Mouse (Mus musculus): ENCODE measurements around the gene Manbal. TPM values are rescaled to one million over a fixed set of nuclear protein-coding genes. Genes with fewer than 3 reads are reported as not detected.

The Manbal gene
- 80.2 and 93.0 TPM in 2 replicates for polyA plus RNA-seq (2012; rRNA removed)

GRCm38 (mm10) chr2:157367184-157367893 lies at the start of gene Manbal:
Gene Manbal (plus strand): TSS chr2:157367594.
- DNase-seq (ENCODE audit: low read depth), result peak; percentile 95
- TF ChIP-seq POLR2A (IDR thresholded peaks at IDR 0.05; ENCODE audit: borderline replicate concordance, extremely low read depth, insufficient read depth, insufficient read length, poor library complexity, severe bottlenecking) (peak; percentile 74; the same call in 1 of the 2 replicates), CTCF (IDR thresholded peaks at IDR 0.05; ENCODE audit: borderline replicate concordance, extremely low read depth, insufficient read depth, insufficient read length) (no peak)

DNA sequence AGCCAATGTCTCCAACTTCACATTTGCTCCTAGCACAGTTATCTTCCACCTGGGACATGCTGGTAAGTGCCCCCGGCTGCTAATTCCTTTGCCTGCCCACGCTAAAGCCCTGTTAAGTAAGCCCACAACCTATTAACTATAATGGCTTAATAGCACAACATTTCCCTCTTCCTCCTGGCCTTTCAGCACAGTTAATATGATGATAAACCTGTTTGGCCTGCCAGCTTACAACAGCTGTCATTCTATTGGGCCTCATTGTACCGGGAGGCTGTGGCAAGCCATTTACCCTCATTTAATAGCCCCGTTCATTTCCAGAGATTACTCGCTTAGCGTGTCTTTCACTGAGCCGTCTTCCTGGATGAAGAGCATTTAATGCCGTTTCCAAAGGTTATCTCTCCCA lies 47.3 kb upstream of the Manbal start:
- DNase-seq (ENCODE audit: low read depth), result peak; percentile 60
- TF ChIP-seq CTCF (IDR thresholded peaks at IDR 0.05; ENCODE audit: borderline replicate concordance, extremely low read depth, insufficient read depth, insufficient read length), result no peak
- no peak for TF ChIP-seq POLR2A (IDR thresholded peaks at IDR 0.05; ENCODE audit: borderline replicate concordance, extremely low read depth, insufficient read depth, insufficient read length, poor library complexity, severe bottlenecking)

GRCm38 (mm10) chr2:157320886-157321285 lies 46.5 kb upstream of the Manbal start:
- DNase-seq (ENCODE audit: low read depth), result no peak
- TF ChIP-seq POLR2A (IDR thresholded peaks at IDR 0.05; ENCODE audit: borderline replicate concordance, extremely low read depth, insufficient read depth, insufficient read length, poor library complexity, severe bottlenecking) (no peak), CTCF (IDR thresholded peaks at IDR 0.05; ENCODE audit: borderline replicate concordance, extremely low read depth, insufficient read depth, insufficient read length) (no peak)

GRCm38 (mm10) chr2:157322029-157322766 lies 45.2 kb upstream of the Manbal start:
- TF ChIP-seq CTCF (IDR thresholded peaks at IDR 0.05; ENCODE audit: borderline replicate concordance, extremely low read depth, insufficient read depth, insufficient read length), result no peak
- TF ChIP-seq POLR2A (IDR thresholded peaks at IDR 0.05; ENCODE audit: borderline replicate concordance, extremely low read depth, insufficient read depth, insufficient read length, poor library complexity, severe bottlenecking), result no peak
- peak; percentile 67 for DNase-seq (ENCODE audit: low read depth)

GRCm38 (mm10) chr2:157325238-157325637 lies 42.2 kb upstream of the Manbal start:
- no peak for TF ChIP-seq POLR2A (IDR thresholded peaks at IDR 0.05; ENCODE audit: borderline replicate concordance, extremely low read depth, insufficient read depth, insufficient read length, poor library complexity, severe bottlenecking)
- TF ChIP-seq CTCF (IDR thresholded peaks at IDR 0.05; ENCODE audit: borderline replicate concordance, extremely low read depth, insufficient read depth, insufficient read length), result no peak
- no peak for DNase-seq (ENCODE audit: low read depth)

GRCm38 (mm10) chr2:157328106-157328505 lies 39.3 kb upstream of the Manbal start:
- no peak for TF ChIP-seq CTCF (IDR thresholded peaks at IDR 0.05; ENCODE audit: borderline replicate concordance, extremely low read depth, insufficient read depth, insufficient read length)
- DNase-seq (ENCODE audit: low read depth), result no peak

GRCm38 (mm10) chr2:157328570-157328969 lies 38.8 kb upstream of the Manbal start:
- DNase-seq (ENCODE audit: low read depth), result peak; percentile 93
- no peak for TF ChIP-seq CTCF (IDR thresholded peaks at IDR 0.05; ENCODE audit: borderline replicate concordance, extremely low read depth, insufficient read depth, insufficient read length)
- no peak for TF ChIP-seq POLR2A (IDR thresholded peaks at IDR 0.05; ENCODE audit: borderline replicate concordance, extremely low read depth, insufficient read depth, insufficient read length, poor library complexity, severe bottlenecking)

DNA sequence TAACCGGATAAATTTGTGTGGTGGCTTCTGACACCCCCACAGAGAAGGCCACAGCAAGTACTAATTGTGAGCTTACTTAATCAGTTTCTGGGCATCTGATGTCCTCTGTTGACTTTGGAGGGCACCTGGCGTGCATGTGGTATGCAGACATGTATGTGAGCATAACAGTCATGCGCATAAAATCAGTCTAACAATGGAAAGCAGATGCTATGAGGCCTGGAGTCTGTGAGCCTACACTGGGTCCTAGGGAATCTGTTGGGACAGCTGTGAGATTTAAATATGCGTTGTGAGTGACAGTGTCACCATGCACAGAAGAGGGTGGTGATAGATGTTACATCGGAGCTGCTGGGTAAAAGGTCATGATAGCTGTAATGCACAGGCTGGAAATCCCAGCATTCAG lies 35.3 kb upstream of the Manbal start:
- TF ChIP-seq POLR2A (IDR thresholded peaks at IDR 0.05; ENCODE audit: borderline replicate concordance, extremely low read depth, insufficient read depth, insufficient read length, poor library complexity, severe bottlenecking), result no peak
- TF ChIP-seq CTCF (IDR thresholded peaks at IDR 0.05; ENCODE audit: borderline replicate concordance, extremely low read depth, insufficient read depth, insufficient read length), result no peak
- DNase-seq (ENCODE audit: low read depth), result peak; percentile 65

DNA sequence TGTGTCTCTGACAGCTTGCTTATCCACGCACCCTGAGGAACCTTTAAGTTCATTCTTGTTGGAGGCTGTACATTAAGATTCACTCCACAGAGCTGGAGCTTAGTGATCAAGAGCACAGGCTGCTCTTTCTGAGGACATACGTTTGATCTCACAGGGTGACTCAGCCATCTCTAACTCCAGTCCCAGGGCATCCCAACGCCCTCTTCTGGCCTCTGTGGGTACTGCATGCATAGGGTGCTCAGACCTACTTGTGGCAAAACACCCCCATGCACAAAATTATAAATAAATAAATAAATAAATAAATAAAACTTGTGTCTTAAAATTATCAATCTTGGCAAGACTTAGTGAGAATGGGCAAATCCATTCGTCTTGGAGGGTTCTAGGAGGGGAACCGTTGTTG lies 28.7 kb upstream of the Manbal start:
- DNase-seq (ENCODE audit: low read depth), result peak; percentile 89
- no peak for TF ChIP-seq POLR2A (IDR thresholded peaks at IDR 0.05; ENCODE audit: borderline replicate concordance, extremely low read depth, insufficient read depth, insufficient read length, poor library complexity, severe bottlenecking)
- peak; percentile 75 for TF ChIP-seq CTCF (IDR thresholded peaks at IDR 0.05; ENCODE audit: borderline replicate concordance, extremely low read depth, insufficient read depth, insufficient read length)

- TF ChIP-seq CTCF (IDR thresholded peaks at IDR 0.05; ENCODE audit: borderline replicate concordance, extremely low read depth, insufficient read depth, insufficient read length), result no peak
- TF ChIP-seq POLR2A (IDR thresholded peaks at IDR 0.05; ENCODE audit: borderline replicate concordance, extremely low read depth, insufficient read depth, insufficient read length, poor library complexity, severe bottlenecking), result no peak
- DNase-seq (ENCODE audit: low read depth), result peak; percentile 71
Observed at GRCm38 (mm10) chr2:157339532-157339931, 27.9 kb upstream of the Manbal start.

DNA sequence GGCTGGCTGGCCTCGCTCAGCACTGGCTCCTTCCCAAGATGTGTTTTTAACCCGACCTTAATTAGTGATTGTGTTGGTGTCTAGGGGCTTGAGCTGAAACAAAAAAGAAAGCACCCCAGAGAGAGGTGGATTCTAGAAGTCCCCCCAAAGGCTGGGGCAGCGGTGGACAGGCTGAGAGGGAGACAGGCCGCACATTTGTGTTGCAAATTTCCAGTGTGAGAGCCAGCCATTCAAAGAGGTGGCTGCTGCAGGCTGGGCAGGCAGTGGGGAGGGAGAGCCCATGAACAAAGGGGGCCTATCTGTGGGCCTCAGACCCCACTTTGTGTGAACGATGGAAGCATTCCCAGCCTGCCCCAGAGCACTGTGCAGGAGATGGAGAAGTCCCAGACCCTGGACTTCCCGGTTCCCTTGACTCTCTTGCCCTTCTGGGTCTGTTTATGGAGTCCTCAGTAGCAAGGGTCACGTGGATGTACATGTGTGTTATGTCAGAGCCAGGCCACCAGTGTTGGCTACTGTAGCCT lies 27.1 kb upstream of the Manbal start:
- no peak for TF ChIP-seq CTCF (IDR thresholded peaks at IDR 0.05; ENCODE audit: borderline replicate concordance, extremely low read depth, insufficient read depth, insufficient read length)
- peak; percentile 97 for DNase-seq (ENCODE audit: low read depth)

Measured in brain, embryonic 14.5 days (tissue).